Mouse (Mus musculus) embryo, embryonic 10.5 days (tissue): ENCODE measurements at regions not wholly inside any gene's neighbourhood (a gene's known extent, or its start where the extent isn't known, plus 50 kb on each side); places are given as distances from the start of the nearest gene placed in this dataset.

Experiments used
- DNase-seq: peaks from one replicate; pipeline ENCODE4 v3.0.0-alpha.2; 2015; ENCODE audit warnings: low spot score

DNA sequence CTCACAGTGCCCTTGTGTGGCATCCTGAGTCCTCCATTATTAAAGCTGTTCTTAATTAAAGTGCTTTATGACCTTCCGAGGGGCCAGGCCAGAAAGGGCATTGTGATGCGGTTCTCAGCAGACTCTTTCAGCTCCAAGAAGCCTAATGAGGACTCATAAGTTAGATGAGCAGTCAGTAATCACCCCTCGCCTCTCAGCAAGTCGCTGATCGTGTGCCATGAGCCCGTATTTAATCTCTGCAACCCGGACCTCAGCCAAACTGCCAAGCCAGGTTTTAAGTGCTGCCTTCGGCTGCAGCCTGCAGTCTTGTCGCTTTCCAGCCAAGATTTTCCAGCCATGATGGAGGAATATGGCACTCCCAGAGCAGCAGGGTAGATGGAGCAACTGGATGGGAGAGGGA is 56.1 kb upstream of the Rbfox1 start:
- DNase-seq = no peak

GRCm38 (mm10) chr16:5823316-5823715 is 61.8 kb upstream of the Rbfox1 start:
- no peak for DNase-seq

- DNase-seq = peak; percentile 12
Observed at GRCm38 (mm10) chr16:5817166-5817565, 68.0 kb upstream of the Rbfox1 start.

- no peak for DNase-seq
Observed at GRCm38 (mm10) chr16:5812245-5812820, 72.8 kb upstream of the Rbfox1 start.

DNA sequence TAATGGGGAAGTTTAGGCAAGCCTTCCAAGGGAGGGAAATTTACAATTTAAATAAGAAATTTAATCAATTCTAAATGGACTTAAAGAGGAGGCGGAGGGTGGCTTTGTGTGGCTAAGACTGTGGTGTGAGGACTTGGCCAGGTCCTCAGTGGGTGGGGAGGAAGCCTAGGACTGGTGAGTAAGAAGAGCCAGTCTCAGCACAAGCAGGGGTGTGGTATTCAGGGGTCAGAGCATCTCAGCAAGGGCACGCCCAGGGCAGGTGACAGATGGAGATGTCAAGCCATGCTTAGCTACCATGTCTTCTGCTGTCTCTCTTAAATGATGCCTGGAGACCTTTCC is 73.5 kb upstream of the Rbfox1 start:
- no peak for DNase-seq

DNA sequence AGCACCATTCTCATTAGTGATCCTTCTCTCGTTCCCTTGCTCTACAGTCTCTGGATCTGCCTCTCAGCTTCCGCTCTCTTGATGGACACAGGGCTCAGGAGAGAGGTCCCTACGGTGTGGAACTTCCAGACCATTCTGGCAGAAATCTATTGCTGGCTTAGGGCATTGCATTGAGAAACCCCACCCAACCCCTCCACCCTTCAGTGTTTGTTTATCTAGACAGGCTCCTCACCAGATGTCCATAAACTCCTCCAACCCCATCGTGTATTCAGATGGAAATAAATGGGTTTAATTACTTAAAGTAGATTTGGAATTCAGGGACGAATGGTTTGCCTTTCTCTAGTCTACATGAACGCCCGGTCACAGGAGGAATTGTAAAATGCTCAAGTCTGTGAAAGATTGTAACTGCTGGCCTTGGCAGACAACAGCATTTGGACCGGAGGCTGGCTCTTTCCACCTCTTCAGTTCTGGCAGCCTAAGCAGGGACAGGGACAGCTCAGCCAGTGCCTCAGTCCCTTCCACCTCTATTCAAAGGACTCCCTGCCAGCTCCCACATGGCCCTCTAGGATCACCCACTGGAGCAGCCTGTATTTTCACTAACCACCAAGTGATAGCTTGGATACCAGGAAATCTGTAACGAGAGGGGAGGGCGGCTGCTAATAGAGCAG is 74.0 kb upstream of the Rbfox1 start:
- DNase-seq = no peak

GRCm38 (mm10) chr16:5798188-5798587 is 87.0 kb upstream of the Rbfox1 start:
- no peak for DNase-seq

- peak; percentile 38 for DNase-seq
Observed at GRCm38 (mm10) chr16:5792216-5792615, 92.9 kb upstream of the Rbfox1 start.

- no peak for DNase-seq
Observed at GRCm38 (mm10) chr16:5790161-5790560, 95.0 kb upstream of the Rbfox1 start.

DNA sequence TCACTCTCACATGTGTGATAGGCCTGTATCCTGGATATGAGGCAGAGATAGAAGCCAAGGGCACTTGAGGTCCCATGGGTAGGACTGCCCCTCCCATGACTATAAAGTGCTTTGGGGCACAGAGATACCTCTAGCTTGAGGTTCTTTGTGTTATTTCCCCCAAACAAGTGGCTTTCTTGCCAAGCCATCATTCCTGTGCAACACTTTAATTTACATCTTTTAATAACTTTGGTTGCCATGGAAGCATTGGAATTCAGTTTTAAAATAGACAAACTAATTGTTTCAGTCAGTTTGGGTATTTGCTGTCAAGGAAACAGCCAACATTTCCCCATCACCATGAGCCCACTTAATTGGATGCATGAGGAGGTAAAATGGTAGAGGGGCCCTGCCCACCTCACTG is 97.9 kb upstream of the Rbfox1 start:
- DNase-seq = no peak

DNA sequence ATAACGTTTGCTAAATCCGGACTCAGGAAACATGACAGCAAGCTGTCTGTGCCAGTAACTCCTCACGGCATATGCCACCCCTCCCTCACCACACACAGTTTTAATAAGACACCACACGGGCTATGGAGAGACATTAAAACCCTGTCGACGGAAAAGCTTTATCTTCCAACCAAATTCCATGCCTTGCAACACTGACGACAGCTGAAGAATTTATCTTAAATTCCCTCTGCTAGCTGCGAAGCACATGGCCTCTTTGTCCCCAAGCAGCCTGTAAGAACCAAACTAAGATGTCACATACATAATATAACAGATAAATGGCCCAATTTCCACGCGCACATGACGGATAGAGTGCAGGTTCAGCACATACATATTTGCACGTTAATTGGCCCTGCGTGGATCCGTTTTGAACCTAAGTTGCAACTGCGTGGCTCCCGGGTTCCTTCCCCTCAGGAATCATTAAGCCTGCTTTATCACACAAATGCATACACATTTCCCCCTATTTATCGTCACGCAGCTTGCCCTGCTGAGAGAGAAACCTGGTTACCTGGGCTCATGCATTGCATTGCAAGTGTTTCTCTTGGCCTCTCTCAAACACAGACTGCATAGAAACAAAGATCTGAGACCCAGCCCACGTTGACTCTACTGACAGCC is 118.3 kb upstream of the Rbfox1 start:
- DNase-seq = no peak

DNA sequence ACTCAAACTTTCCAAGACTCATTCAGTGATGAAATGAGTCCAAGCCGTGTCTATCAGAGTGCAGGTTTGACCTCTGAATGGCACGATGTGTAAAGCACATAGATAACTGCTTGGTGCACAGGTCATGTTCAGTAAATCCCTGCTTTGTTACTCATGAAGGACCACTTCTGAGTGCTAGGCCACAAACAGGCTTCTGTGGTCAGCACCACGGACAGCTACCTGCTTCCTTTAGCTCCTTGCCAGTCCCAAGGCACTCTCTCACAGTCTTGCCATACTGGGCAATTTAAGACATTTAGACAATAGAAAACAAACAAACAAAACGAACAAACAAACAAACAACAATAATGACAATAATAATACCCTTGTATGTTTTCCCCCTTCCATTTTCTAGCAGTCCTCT is 120.0 kb upstream of the Rbfox1 start:
- peak; percentile 81 for DNase-seq

- DNase-seq = no peak
Observed at GRCm38 (mm10) chr16:5760821-5761220, 124.3 kb upstream of the Rbfox1 start.

DNA sequence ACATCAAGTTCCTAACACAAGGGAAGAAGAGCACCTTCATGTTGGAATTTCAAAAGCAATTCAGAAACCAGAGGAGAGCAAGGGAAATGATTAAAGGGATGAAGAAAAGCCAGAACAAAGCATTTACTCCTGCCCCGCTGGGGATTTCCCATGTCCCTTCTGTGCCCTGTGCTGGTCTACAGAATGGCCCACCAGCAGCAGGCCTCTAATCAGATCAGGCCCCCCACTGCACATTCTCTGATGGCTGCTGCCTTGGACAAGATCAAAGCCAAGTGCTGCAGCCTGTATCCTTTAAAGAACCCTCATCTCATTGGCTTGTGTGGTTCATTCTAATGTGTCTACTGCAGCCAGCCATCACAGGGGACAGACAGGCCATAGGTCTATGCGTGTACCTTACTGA is 126.1 kb upstream of the Rbfox1 start:
- no peak for DNase-seq

- DNase-seq = no peak
Observed at GRCm38 (mm10) chr16:5742716-5743507, 142.2 kb upstream of the Rbfox1 start.

DNA sequence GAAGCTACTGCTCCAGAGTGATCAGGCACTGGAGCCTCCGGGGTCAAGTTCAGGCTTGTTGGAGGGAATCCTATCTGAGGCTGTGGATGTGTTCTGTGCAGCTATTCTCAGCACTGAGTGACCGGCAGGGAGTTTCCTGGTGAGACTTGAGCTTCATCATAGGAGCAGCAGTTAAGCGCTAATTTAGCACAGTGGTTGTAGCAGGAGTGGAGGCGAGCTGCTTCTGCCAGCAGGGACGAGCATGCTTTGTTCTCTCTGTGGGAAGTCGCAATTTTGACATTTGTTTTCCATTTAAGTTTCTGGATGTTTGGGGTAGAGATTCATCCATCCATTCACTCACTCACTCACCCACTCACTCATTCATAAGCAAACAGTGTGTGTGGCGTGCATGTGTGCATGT is 144.4 kb upstream of the Rbfox1 start:
- DNase-seq = no peak

GRCm38 (mm10) chr16:5733608-5734007 is 151.5 kb upstream of the Rbfox1 start:
- peak; percentile 4 for DNase-seq

DNA sequence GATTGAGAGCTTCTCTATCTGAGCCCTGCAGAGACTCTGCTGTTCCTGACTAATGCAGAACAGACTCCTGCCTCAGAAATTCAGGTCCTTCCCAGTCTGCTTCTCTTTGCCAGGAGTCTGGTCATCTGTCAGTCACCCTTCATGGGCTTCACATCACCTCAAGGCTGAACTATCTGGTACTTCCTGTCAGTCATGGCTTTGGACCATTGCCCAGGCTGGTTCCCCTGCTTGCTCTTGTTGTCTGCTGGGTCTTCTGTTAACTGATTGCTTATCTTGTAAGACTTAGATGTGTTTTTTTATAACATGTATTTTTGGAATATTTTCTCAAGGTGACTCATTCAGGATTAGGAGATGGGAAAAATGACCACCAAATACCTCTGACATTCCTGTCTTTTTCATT is 162.6 kb upstream of the Rbfox1 start:
- DNase-seq = no peak

GRCm38 (mm10) chr16:5713476-5713875 is 171.7 kb upstream of the Rbfox1 start:
- no peak for DNase-seq

DNA sequence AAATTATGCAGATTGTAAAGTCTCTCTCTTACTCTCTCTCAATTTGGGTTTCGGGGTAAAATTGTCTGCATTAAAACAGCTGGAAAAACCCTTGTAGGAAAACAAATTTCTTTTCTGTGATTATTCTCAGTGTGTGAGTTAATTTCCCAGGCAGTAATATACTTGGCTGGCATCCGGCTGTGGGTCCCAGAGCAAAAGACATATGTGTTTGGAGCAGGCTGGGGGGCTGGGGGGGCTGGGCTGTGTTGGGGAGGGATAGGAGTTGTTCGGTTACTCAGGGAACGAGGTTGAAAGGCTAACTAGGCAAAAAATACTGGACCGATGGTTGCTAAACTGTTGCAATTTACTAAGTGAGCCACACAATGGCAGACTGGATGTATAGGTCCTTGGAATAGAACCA is 175.3 kb upstream of the Rbfox1 start:
- no peak for DNase-seq

DNA sequence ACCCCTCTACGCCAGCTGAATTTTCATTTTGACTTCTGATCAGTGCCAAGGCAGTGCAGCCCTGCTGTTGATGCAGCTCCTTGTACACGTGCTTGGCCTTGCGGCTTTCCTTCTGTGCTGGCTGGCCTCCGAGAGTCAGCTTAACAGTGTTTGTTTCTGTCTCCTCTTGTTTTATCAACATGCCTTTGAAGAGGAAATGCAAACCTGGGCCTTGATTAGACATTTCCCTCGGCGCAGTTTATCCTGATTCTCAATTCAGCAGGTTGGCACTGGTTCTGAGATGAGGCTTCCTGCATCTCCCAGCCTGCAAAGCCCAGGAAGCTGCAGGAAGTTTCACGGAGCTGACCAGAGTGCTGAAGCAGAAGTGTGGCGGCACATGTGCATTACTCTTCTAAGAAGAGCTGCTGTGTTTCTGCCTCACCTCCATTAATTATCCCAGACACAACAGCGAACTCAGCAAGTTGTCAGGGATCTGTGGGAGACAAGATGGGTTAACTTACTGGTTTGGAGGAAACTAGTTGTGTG is 184.4 kb upstream of the Rbfox1 start:
- peak; percentile 69 for DNase-seq

- DNase-seq = no peak
Observed at GRCm38 (mm10) chr16:5688322-5688721, 196.8 kb upstream of the Rbfox1 start.
